Mouse (Mus musculus) hematopoietic stem cell, adult 5-6 weeks (primary cell): ENCODE measurements around the gene Slamf9. TPM values are rescaled to one million over a fixed set of nuclear protein-coding genes. Genes with fewer than 3 reads are reported as not detected.
A peak's percentile ranks its signal among the peaks of the same experiment; 100 is the strongest.

Source experiments
- ATAC-seq, 2 experiments: fragments of 125-278 bp in 1 of 2; replicated peaks in 1 of 2; 2 replicates each; pipeline ENCODE4 v1.8.0; 2016 to 2017; ENCODE audit warnings: inconsistent platforms in 2 of 2, mild to moderate bottlenecking in 2 of 2, moderate number of reproducible peaks in 2 of 2, low read depth in 1 of 2, moderate TSS enrichment in 1 of 2; ENCODE audit not compliant: low FRiP score in 2 of 2, poor library complexity in 2 of 2, severe bottlenecking in 2 of 2, insufficient read depth in 1 of 2, low TSS enrichment in 1 of 2
- total RNA-seq: library from RNA; stranded (forward); fragments of 172-1452, 232-1000 nt; gene quantifications from 2 replicates; pipeline ENCODE4 v1.2.3, GENCODE M21; 2017

Gene Slamf9
- total RNA-seq, 1 experiment from 2014 or later = not detected

GRCm38 (mm10) chr1:172483361-172483660 lies 8.2 kb downstream of the Slamf9 start:
- ATAC-seq = no peak

GRCm38 (mm10) chr1:172484236-172484635 lies 9.1 kb downstream of the Slamf9 start:
- ATAC-seq = no peak

- ATAC-seq = no peak
Observed at GRCm38 (mm10) chr1:172484671-172485070, 9.5 kb downstream of the Slamf9 start.

GRCm38 (mm10) chr1:172485821-172486220 lies 10.7 kb downstream of the Slamf9 start:
- ATAC-seq = no peak

- ATAC-seq = no peak
Observed at GRCm38 (mm10) chr1:172486236-172486635, 11.1 kb downstream of the Slamf9 start.

GRCm38 (mm10) chr1:172486651-172487050 lies 11.5 kb downstream of the Slamf9 start:
- no peak for ATAC-seq

- ATAC-seq = no peak
Observed at GRCm38 (mm10) chr1:172487859-172488258, 12.7 kb downstream of the Slamf9 start.

- no peak for ATAC-seq
Observed at GRCm38 (mm10) chr1:172488831-172489230, 13.7 kb downstream of the Slamf9 start.

GRCm38 (mm10) chr1:172489585-172490250 lies 14.6 kb downstream of the Slamf9 start:
- ATAC-seq = no peak

- ATAC-seq = peak; percentile 68 to 81
Observed at GRCm38 (mm10) chr1:172490261-172490661, 15.1 kb downstream of the Slamf9 start.

GRCm38 (mm10) chr1:172492047-172492446 lies 16.9 kb downstream of the Slamf9 start:
- no peak for ATAC-seq

- ATAC-seq = no peak
Observed at GRCm38 (mm10) chr1:172493516-172493915, 18.4 kb downstream of the Slamf9 start.

GRCm38 (mm10) chr1:172496030-172496429 lies 20.9 kb downstream of the Slamf9 start:
- no peak for ATAC-seq

- ATAC-seq = no peak
Observed at GRCm38 (mm10) chr1:172497428-172497827, 22.3 kb downstream of the Slamf9 start.

- ATAC-seq = peak; percentile 26 to 40
Observed at GRCm38 (mm10) chr1:172499765-172500441, 24.7 kb downstream of the Slamf9 start, which contains the start of gene Tagln2. Gene Tagln2, plus strand, starts transcription at chr1:172500047.

- ATAC-seq = peak; percentile 13 to 16
Observed at GRCm38 (mm10) chr1:172500451-172501370, 25.6 kb downstream of the Slamf9 start.

- ATAC-seq = peak; percentile 56 to 61
Observed at GRCm38 (mm10) chr1:172501371-172502144, 26.4 kb downstream of the Slamf9 start.
